Mouse (Mus musculus) lung, postnatal 14 days (tissue): ENCODE results near the gene Zfhx3.

Experiments
- DNase-seq: peaks from one replicate; pipeline ENCODE4 v3.0.0; 2021

The Zfhx3 gene

GRCm38 (mm10) chr8:108554578-108555245 is 612.3 kb downstream of the Zfhx3 start:
- no peak for DNase-seq

GRCm38 (mm10) chr8:108563420-108563819 is 621.0 kb downstream of the Zfhx3 start:
- no peak for DNase-seq

- no peak for DNase-seq
Measured at GRCm38 (mm10) chr8:108563934-108564564, 621.6 kb downstream of the Zfhx3 start.

DNA sequence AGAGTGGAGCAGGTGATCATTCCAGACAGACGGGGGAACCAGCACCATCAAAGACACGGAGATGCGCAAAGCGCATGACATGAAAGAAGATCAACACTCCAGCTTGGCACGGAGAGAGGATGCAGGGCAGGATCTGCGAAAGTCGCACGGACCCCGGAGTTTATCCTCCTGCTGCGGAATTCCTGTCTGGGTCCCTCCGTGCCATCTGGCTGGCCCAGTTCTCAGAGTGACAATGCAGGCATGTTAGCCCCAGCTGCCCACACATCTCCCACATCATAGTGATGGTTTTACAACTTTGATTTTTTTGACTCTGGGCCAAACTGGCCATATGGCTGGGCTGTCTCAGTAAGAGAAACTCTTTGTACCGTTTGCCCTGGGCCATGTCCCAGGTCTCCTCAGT is 623.6 kb downstream of the Zfhx3 start:
- DNase-seq = no peak

DNA sequence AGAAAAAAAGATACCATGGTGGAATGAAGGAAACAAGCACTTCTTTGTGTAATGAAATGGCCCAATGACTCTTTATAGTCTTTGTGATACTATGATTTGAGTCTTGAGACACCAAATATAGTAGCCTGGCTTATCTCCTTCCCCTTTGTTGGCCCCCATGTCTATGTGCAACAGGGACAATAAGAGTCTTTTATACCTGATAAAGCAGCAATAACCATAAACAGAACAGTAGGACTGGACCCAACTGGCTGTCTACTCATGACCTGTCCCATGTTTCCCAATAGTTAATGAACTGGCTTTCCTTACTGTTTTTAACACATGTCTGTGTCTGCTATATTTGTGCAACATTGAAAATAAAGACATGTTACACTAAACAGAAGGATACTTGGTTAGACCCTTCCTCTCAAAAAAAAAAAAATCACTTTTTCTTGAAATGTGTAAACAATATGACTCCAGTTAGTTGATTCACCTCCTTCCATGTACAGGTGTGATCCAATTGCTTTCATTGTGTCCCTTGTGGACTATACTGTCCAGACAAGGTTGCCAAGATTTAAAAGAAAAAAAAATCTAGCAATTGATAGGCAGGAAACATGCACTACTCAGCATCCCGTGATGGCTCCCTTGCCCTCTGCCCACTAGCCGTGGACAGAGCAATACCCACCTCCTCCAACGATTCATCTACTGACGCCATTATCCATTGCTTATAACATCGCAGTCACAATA is 631.0 kb downstream of the Zfhx3 start:
- no peak for DNase-seq

DNA sequence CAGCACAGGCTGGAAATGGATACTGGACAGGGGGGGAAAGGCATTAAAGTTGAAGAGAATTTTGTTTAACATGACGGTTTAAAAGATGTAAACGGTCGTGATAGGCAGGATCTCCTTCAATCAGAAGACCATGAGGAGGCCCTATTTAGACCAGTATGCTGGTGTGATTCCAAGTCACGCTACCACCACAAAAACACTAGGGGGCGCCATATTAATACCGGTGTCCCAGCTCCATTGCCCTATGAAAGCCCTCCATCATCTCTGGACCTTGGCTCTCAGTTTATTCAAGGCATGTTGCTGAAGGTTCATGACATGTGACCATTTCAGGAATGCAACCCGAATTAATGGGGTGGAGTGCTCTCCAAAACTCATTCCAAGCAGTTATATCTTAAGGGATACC is 631.7 kb downstream of the Zfhx3 start:
- peak; percentile 75 for DNase-seq

DNA sequence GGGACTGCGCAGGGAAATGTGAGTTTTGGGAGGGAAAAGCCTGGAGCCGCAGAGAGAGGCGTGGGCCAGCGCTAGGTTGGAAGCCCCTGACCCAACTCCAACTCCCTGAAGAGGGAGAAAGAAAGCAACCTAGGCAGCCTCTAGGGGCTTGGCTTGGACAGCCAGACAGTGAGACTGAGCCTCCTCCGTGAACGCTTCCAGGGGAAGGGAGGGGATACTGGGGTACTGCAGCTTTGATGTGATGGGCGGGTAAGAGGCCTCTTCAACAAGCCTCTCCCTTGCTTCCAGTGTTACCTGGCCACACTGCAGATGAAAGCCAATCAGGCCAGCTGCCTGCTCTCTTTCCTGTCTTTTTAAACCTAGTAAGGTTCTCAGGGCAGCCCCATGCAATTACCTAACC is 635.1 kb downstream of the Zfhx3 start:
- DNase-seq = no peak

DNA sequence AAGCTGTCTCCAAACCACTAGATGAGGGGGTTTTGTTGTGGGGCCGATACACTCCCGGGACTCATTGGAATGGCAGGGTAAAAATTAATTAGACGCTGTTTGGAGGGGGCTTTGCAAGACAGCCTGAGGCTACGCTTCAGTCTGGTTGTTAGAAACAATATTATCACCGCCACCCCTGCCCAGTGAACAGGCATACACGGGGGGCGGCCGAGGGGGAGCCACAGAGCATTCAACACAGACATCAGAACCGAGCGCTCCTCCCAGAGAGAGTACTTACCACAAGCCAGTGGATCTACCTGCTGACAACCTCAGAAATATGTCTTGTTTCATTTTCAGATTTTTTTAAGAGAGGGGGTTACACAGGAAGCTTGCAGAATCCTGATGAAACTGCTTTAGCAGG is 635.9 kb downstream of the Zfhx3 start:
- DNase-seq = no peak

DNA sequence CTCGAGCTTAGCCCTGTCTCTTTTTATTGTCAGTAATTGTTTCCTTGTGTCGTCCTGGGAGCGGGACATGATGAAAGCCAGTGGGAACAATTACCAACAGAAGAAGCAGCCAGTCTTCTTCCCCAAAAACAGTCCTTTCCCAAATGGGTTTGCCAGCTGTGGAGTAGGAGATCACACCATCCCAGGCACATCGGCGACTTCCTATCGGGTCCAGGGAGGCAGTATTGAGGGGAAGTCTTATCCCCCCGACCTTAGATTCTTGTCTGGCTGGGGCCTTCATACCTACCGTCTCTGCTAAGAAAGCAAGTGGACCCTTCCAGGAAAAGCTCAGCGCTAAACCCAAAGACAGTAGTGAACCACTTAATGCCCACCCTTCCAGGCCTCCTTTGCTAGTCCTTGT is 637.4 kb downstream of the Zfhx3 start:
- DNase-seq = no peak

GRCm38 (mm10) chr8:108580364-108580763 is 637.9 kb downstream of the Zfhx3 start:
- no peak for DNase-seq

- DNase-seq = no peak
Measured at GRCm38 (mm10) chr8:108581557-108581956, 639.1 kb downstream of the Zfhx3 start.

- no peak for DNase-seq
Measured at GRCm38 (mm10) chr8:108582251-108582650, 639.8 kb downstream of the Zfhx3 start.

DNA sequence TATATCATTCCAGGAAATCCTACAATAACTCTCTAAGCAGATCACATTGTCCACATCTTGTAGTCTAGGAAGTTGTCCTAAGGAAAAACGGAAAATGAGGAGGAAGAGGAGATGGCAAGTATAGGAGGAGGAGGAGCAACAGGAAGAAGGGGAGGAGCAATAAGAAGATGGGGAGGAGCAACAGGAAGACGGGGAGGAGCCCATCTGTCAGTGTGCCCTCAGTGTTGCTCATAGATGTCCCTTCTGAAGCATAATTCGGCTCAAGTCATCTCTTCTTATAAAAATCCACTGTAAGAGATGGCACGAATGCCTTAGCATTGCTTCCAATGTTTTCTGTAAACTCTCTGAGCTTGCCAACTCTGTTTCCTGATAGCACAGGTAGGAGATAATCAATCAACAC is 640.8 kb downstream of the Zfhx3 start:
- no peak for DNase-seq

DNA sequence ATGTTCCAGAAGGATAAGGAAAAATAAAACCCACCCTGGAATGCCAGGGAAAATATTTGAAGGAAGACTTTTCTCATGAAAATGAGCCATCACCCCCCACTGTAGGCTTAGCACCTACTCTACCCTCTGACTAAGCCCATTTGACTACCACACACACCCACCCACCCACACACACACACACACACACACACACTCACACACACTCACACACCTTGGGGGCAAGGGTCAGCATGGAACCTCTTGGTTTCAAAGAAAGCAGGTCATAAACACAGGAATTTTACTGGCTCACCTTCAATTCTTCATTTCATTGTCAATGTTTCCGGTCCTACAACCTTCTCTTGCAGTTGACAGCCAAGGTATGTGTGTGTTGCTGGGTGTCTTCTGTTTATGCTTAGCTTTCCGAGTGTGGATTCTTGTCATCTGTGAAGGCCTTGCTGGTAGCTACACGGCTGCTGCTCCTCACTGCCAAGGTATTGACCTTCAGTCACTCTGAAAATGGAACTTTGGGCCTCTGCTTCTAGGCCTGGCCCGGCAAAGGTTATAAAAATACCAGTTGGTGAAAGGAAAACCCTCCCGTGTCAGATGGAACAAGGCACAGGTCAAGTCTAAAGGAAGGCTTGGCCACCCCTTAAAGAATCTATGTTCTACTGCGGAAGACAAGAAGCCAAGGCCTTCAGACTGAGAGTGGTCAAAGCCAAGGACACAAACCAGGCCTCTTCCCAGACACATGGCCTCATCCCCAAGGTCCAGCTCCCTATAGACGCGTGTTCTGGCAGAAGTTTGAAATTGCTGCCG is 641.6 kb downstream of the Zfhx3 start:
- DNase-seq = no peak

- no peak for DNase-seq
Measured at GRCm38 (mm10) chr8:108584662-108584978, 642.2 kb downstream of the Zfhx3 start.

GRCm38 (mm10) chr8:108591037-108591436 is 648.6 kb downstream of the Zfhx3 start:
- no peak for DNase-seq

GRCm38 (mm10) chr8:108592028-108592724 is 649.7 kb downstream of the Zfhx3 start:
- no peak for DNase-seq

DNA sequence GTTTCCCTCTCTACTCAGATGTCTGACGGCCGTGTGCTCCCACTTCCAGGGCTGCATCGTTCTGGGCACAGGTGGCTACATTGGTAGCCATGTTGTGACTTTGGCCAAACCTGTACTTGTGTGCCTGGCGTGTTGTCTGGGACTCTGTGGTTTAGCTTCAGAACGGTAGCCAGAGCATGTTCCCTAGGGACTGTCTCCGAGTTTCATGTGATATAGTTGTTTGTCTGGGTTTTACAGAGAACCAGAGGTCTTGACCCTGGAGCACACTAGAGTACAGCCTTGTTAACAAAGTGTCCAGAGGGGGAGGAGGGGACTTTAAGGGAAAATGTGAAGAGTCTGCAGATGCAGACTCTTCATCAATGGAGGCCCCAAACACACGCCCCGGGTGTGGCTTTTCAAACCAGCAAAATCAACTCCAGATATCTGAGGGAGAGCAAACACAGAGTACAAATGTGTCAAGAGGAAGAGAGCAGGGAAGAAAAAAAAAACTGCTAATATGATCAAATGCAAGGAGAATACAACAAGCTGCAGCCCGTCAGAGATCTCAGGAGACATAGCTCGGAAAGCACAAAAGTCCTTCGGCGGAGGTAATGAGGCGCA is 650.6 kb downstream of the Zfhx3 start:
- no peak for DNase-seq

- DNase-seq = no peak
Measured at GRCm38 (mm10) chr8:108593891-108594290, 651.4 kb downstream of the Zfhx3 start.

- no peak for DNase-seq
Measured at GRCm38 (mm10) chr8:108594361-108595060, 652.1 kb downstream of the Zfhx3 start.

- no peak for DNase-seq
Measured at GRCm38 (mm10) chr8:108595061-108595419, 652.6 kb downstream of the Zfhx3 start.
